Mouse (Mus musculus) large intestine, adult 2 months (tissue): ENCODE results near the gene Tm9sf2. TPM values are rescaled to one million over a fixed set of nuclear protein-coding genes. Genes with fewer than 3 reads are reported as not detected.
"Not testable (repeated sequence)": the region's sequence is repeated elsewhere in the genome, so short reads cannot be mapped to it uniquely, and the experiment has no call there.

Experiments
- DNase-seq: peaks from one replicate; pipeline ENCODE4 v3.0.0-alpha.2; 2012; ENCODE audit warnings: low read depth, low spot score
- WGBS: fragments of 180-500 bp; shearing (Covaris S2); methylation state at CpG from one replicate; pipeline ENCODE4 v1.1.7; 2018; 5-methylcytosine and 5-hydroxymethylcytosine counted together
- polyA plus RNA-seq: library from polyadenylated mRNA; depleted of rRNA; stranded (reverse); fragments of >200 nt; gene quantifications from 2 replicates; pipeline ENCODE4 v1.2.3, GENCODE M21; 2012

Tm9sf2 gene
- polyA plus RNA-seq, 1 experiment = 187 TPM

DNA sequence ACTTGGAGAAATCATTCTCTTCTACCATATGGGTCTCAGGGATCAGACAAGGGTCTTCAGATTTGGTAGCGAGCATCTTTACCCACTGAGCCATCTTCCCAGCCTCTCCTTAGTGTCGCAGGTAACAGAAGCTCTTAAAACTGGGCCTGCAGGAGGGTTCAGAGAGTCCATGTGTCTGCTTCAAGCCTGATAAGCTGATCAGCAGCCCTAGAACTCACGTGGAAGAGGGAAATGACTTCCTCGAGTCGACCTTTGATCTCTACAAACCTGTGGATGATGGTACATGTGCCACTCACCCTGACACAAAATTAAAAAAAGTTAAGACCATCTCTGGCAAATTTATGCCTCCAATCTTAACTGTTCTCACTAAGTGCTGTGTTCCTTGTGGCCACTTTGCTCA, 18.9 kb upstream of the Tm9sf2 start:
- 47% methylated on average over 5 of the region's 5 CpGs for WGBS
- DNase-seq = no peak

DNA sequence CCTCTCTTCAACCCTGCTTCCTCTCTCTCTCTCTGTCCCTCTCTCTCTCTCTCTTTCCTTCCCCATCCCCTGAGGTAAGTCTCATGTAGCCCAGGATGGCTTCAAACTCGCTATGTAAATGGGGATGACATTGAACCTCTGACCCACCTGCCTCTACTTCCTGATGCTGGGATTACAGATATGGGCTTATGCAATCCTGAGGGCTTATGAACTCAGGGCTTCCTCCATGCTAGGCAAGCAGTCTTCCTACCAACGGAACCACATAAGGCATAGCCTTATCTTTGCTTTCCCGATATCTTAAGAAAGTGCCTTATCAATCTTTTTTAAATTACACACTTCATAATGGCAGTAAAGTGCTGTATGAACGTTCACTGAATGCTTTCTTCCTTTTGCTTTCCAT, 14.5 kb upstream of the Tm9sf2 start:
- no peak for DNase-seq
- WGBS = 65% methylated on average over 4 of the region's 4 CpGs

DNA sequence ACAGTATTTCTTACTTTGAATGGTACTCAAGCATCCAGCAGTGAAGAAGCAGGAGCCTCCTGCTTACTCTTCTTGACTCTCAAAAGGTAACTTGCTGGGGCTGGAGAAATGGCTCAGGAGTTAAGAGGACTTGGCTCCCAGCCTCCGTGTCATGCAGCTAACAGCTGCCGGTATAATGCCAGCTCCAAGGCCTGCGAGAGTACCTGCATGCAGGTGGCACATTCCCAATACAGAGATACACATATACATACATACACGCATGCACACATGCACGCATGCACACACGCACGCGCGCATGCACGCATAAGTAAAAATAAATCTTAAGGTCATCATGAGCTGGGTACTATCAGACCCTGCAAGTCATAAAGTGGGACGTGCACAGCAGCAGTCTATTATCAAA, 10.5 kb upstream of the Tm9sf2 start:
- no peak for DNase-seq
- 97% methylated on average over 11 of the region's 11 CpGs for WGBS

DNA sequence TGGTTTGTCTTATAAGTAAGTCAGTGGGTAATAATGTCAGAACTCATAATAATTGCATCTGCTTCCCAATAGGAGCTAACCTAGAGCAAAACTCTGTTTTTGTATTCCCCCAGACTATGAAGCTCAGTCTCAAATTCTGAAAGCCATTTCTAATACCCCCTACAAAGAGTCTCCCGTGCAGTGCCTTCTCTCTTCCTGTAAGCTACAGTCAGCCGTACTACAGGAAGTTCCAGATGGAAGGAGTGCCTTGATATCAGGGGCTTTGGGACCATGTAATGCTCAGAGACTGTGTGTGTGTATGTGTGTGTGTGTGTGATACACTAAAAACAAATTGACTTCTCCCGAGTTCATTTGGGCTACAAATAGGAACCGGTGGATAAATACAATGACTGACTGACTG, 7.3 kb upstream of the Tm9sf2 start:
- WGBS = 79% methylated on average over 4 of the region's 4 CpGs

DNA sequence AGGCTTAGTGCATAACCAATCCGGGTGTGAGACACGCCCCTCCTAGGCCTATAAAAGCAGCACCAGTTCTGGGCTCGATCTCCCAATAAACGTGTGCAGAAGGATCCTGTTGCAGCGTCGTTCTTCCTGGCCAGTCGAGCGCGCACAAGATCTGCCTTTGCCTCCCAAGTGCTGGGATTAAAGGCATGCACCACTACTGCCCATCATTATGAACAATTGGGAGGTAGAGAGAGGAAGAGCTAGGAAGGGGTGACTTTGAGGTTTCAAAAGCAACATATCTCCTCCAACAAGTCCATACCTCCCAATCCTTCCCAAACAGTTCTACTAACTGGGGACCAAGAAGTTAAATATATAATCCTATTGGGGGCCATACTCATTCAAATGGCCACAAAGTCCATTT, 4.9 kb upstream of the Tm9sf2 start:
- WGBS = 88% methylated on average over 9 of the region's 9 CpGs
- not testable (repeated sequence) for DNase-seq

More for the DNA sequence above, 7.3 kb upstream of the Tm9sf2 start:
- DNase-seq = no peak

DNA sequence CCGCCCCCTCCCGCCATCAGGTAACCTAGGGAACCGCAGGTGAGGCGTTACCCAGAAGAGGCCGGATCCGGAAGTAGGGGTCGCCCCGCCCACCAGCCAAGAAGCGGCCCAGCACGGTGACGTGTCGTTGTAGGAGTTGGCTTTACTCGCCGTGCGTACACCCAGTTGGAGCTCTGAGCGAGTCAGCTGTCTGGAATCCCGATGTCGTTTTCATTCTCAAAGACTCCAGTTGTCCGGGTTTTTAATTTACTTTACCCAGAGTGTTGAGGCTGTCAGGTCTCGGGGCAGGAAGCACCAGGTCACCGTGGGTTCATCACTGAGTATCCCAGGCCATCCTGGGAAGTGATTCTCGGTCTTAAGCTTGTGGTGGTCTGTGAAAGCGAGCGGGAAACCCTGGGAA, 2.0 kb upstream of the Tm9sf2 start:
- WGBS = under 1% methylated on average over 24 of the region's 24 CpGs
- DNase-seq = peak; percentile 85

GRCm38 (mm10) chr14:122105391-122106285, 1.2 kb upstream of the Tm9sf2 start:
- WGBS = 28% methylated on average over 16 of the region's 16 CpGs
- DNase-seq = no peak

GRCm38 (mm10) chr14:122107481-122108214, 810 bp downstream of the Tm9sf2 start:
- DNase-seq = no peak
- 2% methylated on average over 44 of the region's 44 CpGs for WGBS

- WGBS = 68% methylated on average over 2 of the region's 2 CpGs
- DNase-seq = no peak
Observed at GRCm38 (mm10) chr14:122111681-122112080, 4.8 kb downstream of the Tm9sf2 start.

- WGBS = 57% methylated on average over 5 of the region's 5 CpGs
- DNase-seq = no peak
Observed at GRCm38 (mm10) chr14:122112311-122112710, 5.5 kb downstream of the Tm9sf2 start.

DNA sequence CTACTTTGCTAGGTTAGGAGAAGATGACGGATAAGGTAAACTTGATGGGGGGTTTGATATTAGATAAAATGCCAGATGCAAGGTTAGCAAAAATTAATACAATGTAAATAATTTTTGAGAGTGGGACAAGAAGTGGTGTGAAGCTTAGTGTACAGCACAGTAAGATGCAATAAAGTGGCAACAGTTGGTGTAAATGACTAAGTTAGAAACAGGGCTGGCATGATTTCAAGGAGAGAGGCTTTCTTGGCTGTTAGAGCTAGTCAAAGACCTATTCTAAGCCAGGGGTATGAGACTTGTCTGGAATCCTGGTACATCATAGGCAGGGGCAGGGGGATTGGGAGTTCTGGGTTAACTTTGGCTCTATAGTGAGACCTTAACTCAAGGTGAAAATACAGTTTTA, 9.4 kb downstream of the Tm9sf2 start:
- DNase-seq = no peak
- WGBS = 95% methylated on average over 1 of the region's 1 CpGs

DNA sequence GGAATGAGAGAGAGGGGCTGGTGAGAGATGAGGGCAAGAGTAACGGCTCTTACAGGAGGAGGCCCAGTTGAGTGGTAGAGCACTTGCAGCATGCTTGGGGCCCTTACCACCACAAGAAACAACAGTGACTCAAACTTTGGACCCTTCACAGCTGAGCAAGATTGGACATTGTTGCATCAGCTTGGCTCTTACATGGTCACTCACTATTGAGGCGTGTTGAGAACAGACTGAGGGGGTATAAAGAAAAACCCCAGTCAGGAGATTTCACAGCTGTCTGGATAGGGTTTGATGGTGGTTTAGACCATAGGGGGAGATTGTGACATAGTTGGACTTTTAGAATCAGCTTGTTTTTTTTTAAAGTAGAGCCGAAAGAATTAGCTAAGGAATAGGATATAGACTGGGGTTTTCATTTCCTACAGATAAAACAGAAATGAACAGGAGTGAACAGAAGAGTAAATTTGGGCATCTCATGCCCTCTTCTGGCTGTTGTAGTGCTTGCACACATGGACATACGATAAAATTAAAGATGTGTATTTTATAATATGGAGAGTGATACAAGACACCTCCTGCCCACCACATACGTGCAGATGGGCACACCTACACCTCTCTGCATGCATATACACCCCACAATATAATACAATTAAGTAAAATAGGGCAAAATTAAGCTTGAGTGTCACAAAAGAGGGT, 23.4 kb downstream of the Tm9sf2 start:
- WGBS = 64% methylated on average over 5 of the region's 5 CpGs

GRCm38 (mm10) chr14:122131644-122132043, 24.8 kb downstream of the Tm9sf2 start:
- no peak for DNase-seq
- WGBS = 94% methylated on average over 2 of the region's 2 CpGs

More for the DNA sequence above, 23.4 kb downstream of the Tm9sf2 start:
- no peak for DNase-seq

- DNase-seq = no peak
- WGBS = 84% methylated on average over 3 of the region's 3 CpGs
Observed at GRCm38 (mm10) chr14:122136368-122136928, 29.6 kb downstream of the Tm9sf2 start.

DNA sequence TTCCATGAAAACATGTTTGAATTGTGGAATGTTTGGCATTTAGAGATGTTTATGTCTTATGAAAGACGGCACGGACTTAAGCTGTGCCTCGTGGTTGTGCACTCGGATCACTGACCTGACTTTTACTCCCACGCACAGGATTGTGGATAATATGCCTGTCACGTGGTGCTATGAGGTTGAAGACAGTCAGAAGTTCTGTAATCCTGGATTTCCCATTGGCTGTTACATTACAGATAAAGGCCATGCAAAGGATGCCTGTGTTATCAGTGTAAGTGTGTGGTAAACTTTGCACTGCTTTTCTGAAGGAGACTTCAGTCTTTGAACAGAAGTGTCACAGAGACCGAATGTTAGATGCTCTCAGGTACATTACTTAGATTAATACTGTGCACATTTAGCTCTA, 30.4 kb downstream of the Tm9sf2 start:
- DNase-seq = no peak
- WGBS = 77% methylated on average over 7 of the region's 7 CpGs

DNA sequence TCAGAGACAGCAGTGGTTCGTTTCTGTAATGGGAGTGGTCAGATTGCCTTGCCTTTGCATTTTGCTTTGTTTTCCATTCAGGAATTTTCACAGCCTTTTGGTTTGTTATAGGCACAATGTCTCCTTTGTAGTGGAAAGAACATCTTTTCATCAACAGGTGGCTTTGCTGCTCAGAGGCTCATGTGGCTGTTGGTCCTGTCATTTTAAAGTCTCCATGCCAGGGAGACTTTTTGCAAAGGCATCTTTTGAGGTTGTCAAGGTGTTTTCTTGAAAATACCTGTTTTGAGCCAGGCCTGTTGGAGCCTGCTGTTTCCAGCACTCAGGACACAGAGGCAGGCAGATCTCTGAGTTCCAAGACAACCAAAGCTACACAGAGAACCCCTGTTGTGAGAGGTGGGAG, 33.3 kb downstream of the Tm9sf2 start:
- WGBS = 33% methylated on average over 1 of the region's 1 CpGs
- no peak for DNase-seq

DNA sequence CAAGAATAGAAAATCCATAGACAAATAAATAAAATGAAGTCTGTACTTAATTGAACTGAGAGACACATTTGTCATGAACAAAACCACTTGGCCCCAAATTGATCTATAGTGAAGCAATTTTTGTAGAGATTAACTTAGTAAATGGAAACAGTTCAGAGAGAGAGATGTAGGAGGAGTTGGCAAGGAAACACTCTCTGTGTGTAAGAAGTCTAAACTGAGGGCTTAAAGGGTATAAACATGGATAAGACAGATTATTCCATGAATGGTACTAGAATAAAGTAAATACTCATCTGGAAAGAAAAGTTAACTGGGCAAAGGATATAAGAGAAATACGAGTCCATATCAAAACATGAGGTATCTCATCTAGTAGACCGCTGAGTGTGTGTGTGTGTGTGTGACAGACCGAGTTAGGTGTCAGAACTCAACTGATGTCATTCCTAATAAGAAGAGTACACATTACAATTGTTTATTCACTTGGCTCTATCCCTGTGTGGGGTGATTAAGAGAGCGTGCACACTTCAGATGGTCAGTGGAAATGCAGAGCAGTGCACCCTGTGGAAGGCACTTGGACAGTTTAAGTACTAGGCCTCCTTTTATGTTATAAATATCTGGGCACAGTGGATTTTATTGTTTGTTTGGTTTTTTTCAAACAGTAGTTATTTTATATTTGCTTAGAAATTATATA, 36.9 kb downstream of the Tm9sf2 start:
- WGBS = 71% methylated on average over 4 of the region's 4 CpGs
- DNase-seq = no peak

GRCm38 (mm10) chr14:122145374-122145773, 38.5 kb downstream of the Tm9sf2 start:
- DNase-seq = no peak
- 56% methylated on average over 1 of the region's 1 CpGs for WGBS

GRCm38 (mm10) chr14:122150616-122151015, 43.8 kb downstream of the Tm9sf2 start:
- no peak for DNase-seq
- WGBS = 81% methylated on average over 5 of the region's 5 CpGs
